Comparison of ENCODE assay signal across 8 mouse cellular contexts in genomic region chr15:88863695-88864231, GRCm38 (mm10). TPM values are rescaled to one million over a fixed set of nuclear protein-coding genes. Genes with fewer than 3 reads are reported as not detected.
DNase-seq lines count a peak whose midpoint lies in the region; ATAC-seq and TF ChIP-seq lines count a peak whose summit lies in the region.

No protein-coding gene starts in this region.

- no peaks in the 10 kb centered on the region for H3K9me3 ChIP-seq in MEL (replicated peaks; ENCODE audit: insufficient read depth, low read length)
- H3K9me3 ChIP-seq in lung, embryonic 15.5 days, result no peaks in the 10 kb centered on the region

- H3K36me3 ChIP-seq in MEL (ENCODE audit: control insufficient read depth in 1 of 2, insufficient read depth in 2 of 2, low read length in 2 of 2), result peaks cover 2 to 8% of the 10 kb centered on the region in 2 experiments; a peak in 2 of 4 replicates
- H3K36me3 ChIP-seq in lung, embryonic 15.5 days, result peaks cover 23% of the 10 kb centered on the region

- TF ChIP-seq RAD21 in MEL (IDR thresholded peaks at IDR 0.05; ENCODE audit: low read depth, low read length), result no peak

- no peaks in the 10 kb centered on the region for H3K27me3 ChIP-seq in MEL (ENCODE audit: control insufficient read depth in 1 of 2, insufficient read depth in 2 of 2, low read length in 2 of 2)
- no peaks in the 10 kb centered on the region for H3K27me3 ChIP-seq in lung, embryonic 15.5 days

- H3K79me2 ChIP-seq in MEL (ENCODE audit: control insufficient read depth, insufficient read depth, low read length, poor library complexity), result peaks cover 23% of the 10 kb centered on the region

- H3K4me1 ChIP-seq in MEL (ENCODE audit: control insufficient read depth in 1 of 2, insufficient read depth in 2 of 2, low read length in 2 of 2), result peaks cover 0 to 11% of the 10 kb centered on the region in 2 experiments; a peak in 2 of 4 replicates
- peaks cover 57% of the 10 kb centered on the region for H3K4me1 ChIP-seq in lung, embryonic 15.5 days
- H3K4me1 ChIP-seq in olfactory bulb, adult 2 months (ENCODE audit: control insufficient read depth, insufficient read depth, low read length), result peaks cover 23% of the 10 kb centered on the region

- WGBS in lung, embryonic 15.5 days, result 0% methylated on average over 27 of the region's 39 CpGs
- WGBS in olfactory bulb, adult 2 months, result under 1% methylated on average over 38 of the region's 39 CpGs

- H3K27ac ChIP-seq in MEL (ENCODE audit: control insufficient read depth, low read depth, low read length), result no peak overlapping the region
- H3K27ac ChIP-seq in lung, embryonic 15.5 days, result peak overlapping the region; percentile 98
- peak overlapping the region; percentile 54 for H3K27ac ChIP-seq in olfactory bulb, adult 2 months (ENCODE audit: insufficient read depth, low read depth, low read length)

- TF ChIP-seq POLR2A in MEL (IDR thresholded peaks at IDR 0.05; ENCODE audit: control insufficient read depth in 1 of 2, insufficient read depth in 1 of 2, low read depth in 1 of 2, low read length in 2 of 2, poor library complexity in 1 of 2), result no peak
- peak; percentile 51; the same call in 1 of the 2 replicates for TF ChIP-seq POLR2A in olfactory bulb, adult 2 months (IDR thresholded peaks at IDR 0.05; ENCODE audit: insufficient read depth, low read depth, low read length)

- DNase-seq in MEL (ENCODE audit: low read depth, low spot score), result peak; percentile 91
- DNase-seq in cerebellum, adult 11-12 months, result peak; percentile 91
- peak; percentile 95 for DNase-seq in forelimb bud, embryonic 11.5 days (ENCODE audit: low read depth, low spot score)
- peak; percentile 77 for DNase-seq in layer of hippocampus, adult 9-10 months (ENCODE audit: low spot score)
- peak; percentile 86 for DNase-seq in thymus, postnatal 0 days (ENCODE audit: low spot score)

- peak overlapping the region; percentile 88 for H3K9ac ChIP-seq in MEL (ENCODE audit: control insufficient read depth, low read depth, low read length, poor library complexity, severe bottlenecking)
- H3K9ac ChIP-seq in lung, embryonic 15.5 days, result peak overlapping the region; percentile 96

- peak overlapping the region; percentile 92 for H3K4me2 ChIP-seq in lung, embryonic 15.5 days

- H3K4me3 ChIP-seq in MEL (ENCODE audit: control insufficient read depth in 1 of 2, insufficient read depth in 1 of 2, low read depth in 2 of 2, low read length in 2 of 2), result peak overlapping the region; percentile 65 to 78
- H3K4me3 ChIP-seq in lung, embryonic 15.5 days, result peak overlapping the region; percentile 96
- peak overlapping the region; percentile 91 for H3K4me3 ChIP-seq in olfactory bulb, adult 2 months (ENCODE audit: insufficient read depth, low read depth, low read length)

- ATAC-seq in hematopoietic stem cell, adult 5-6 weeks (replicated peaks in 1 of 2; ENCODE audit: insufficient read depth in 1 of 2, low FRiP score in 2 of 2, low TSS enrichment in 1 of 2, low read depth in 1 of 2, poor library complexity in 2 of 2, severe bottlenecking in 2 of 2), result peak; percentile 64 to 77
- peak; percentile 78 for ATAC-seq in lung, embryonic 15.5 days (ENCODE audit: borderline replicate concordance, extremely low read depth, low FRiP score, low TSS enrichment)

- no peak for TF ChIP-seq EP300 in MEL (IDR thresholded peaks at IDR 0.05; ENCODE audit: low read depth in 1 of 2, low read length in 2 of 2)

- TF ChIP-seq CTCF in MEL (IDR thresholded peaks at IDR 0.05 in 2 of 3, conservative IDR thresholded peaks at IDR 0.05 in 1 of 3; ENCODE audit: control insufficient read depth in 1 of 3, insufficient read depth in 1 of 3, low read depth in 2 of 3, low read length in 3 of 3, poor library complexity in 1 of 3, severe bottlenecking in 1 of 3), result 0 out of 6 replicates have a peak, but pooled peaks of 1 of the 3 experiments have one; percentile 10
- no peak for TF ChIP-seq CTCF in olfactory bulb, adult 2 months (IDR thresholded peaks at IDR 0.05; ENCODE audit: insufficient read depth, low read depth, low read length)

TF ChIP-seq in MEL, 35 proteins besides CTCF, POLR2A, EP300 and RAD21 (continues in another document):
- TF ChIP-seq NELFE (IDR thresholded peaks at IDR 0.05; ENCODE audit: low read depth, low read length) (no peak), MXI1 (IDR thresholded peaks at IDR 0.05; ENCODE audit: low read depth, low read length) (peak; percentile 70), UBTF (IDR thresholded peaks at IDR 0.05; ENCODE audit: borderline replicate concordance, insufficient read depth, low read depth, low read length) (no peak), TAL1 (IDR thresholded peaks at IDR 0.05; ENCODE audit: low read length) (no peak), E2F4 (IDR thresholded peaks at IDR 0.05; ENCODE audit: borderline replicate concordance, low read depth, low read length) (no peak), MEF2A (IDR thresholded peaks at IDR 0.05; ENCODE audit: extremely low read depth, insufficient replicate concordance, low read depth, low read length, poor library complexity, severe bottlenecking) (no peak), ZMIZ1 (IDR thresholded peaks at IDR 0.05; ENCODE audit: low read depth, low read length) (no peak), GATA1 (IDR thresholded peaks at IDR 0.05; ENCODE audit: low read depth, low read length) (no peak), MYB (IDR thresholded peaks at IDR 0.05; ENCODE audit: low read depth, low read length) (no peak), SIN3A (IDR thresholded peaks at IDR 0.05; ENCODE audit: low read length) (peak; percentile 89), ZNF384 (IDR thresholded peaks at IDR 0.05; ENCODE audit: low read depth, low read length) (no peak), ZC3H11A (IDR thresholded peaks at IDR 0.05; ENCODE audit: low read depth, low read length) (no peak), USF2 (IDR thresholded peaks at IDR 0.05; ENCODE audit: borderline replicate concordance in 1 of 2, insufficient read depth in 1 of 2, low read depth in 1 of 2, low read length in 2 of 2) (no peak), USF1 (IDR thresholded peaks at IDR 0.05; ENCODE audit: low read depth, low read length) (peak; percentile 84), TBP (IDR thresholded peaks at IDR 0.05; ENCODE audit: low read depth, low read length) (no peak), ELF1 (IDR thresholded peaks at IDR 0.05; ENCODE audit: low read depth, low read length) (no peak), SMC3 (IDR thresholded peaks at IDR 0.05; ENCODE audit: low read depth, low read length) (no peak), GABPA (IDR thresholded peaks at IDR 0.05; ENCODE audit: low read depth, low read length) (no peak), HCFC1 (IDR thresholded peaks at IDR 0.05; ENCODE audit: low read depth, low read length) (0 out of 2 replicates have a peak, but pooled peaks have one; percentile 37), RCOR1 (IDR thresholded peaks at IDR 0.05; ENCODE audit: low read depth, low read length) (no peak), TCF12 (IDR thresholded peaks at IDR 0.05; ENCODE audit: low read depth, low read length) (no peak), NRF1 (IDR thresholded peaks at IDR 0.05; ENCODE audit: insufficient read depth, low read depth, low read length, poor library complexity, severe bottlenecking) (no peak), MAFK (IDR thresholded peaks at IDR 0.05; ENCODE audit: borderline replicate concordance, low read depth, low read length) (no peak), MAZ (IDR thresholded peaks at IDR 0.05; ENCODE audit: low read depth, low read length) (peak; percentile 92), ZKSCAN1 (IDR thresholded peaks at IDR 0.05; ENCODE audit: low read depth, low read length) (no peak), CHD2 (IDR thresholded peaks at IDR 0.05; ENCODE audit: low read length) (no peak), JUND (IDR thresholded peaks at IDR 0.05; ENCODE audit: low read depth, low read length) (no peak), BHLHE40 (IDR thresholded peaks at IDR 0.05; ENCODE audit: borderline replicate concordance, low read depth, low read length) (peak; percentile 55; the same call in 1 of the 2 replicates), CHD1 (IDR thresholded peaks at IDR 0.05; ENCODE audit: low read depth, low read length) (no peak), ETS1 (IDR thresholded peaks at IDR 0.05; ENCODE audit: low read depth, low read length) (no peak), POLR2AphosphoS2 (IDR thresholded peaks at IDR 0.05; ENCODE audit: low read length) (no peak)

RNA-seq across cellular contexts. Expression of gene Pim3, which starts 1.8 kb away (rescaled TPM):
- total RNA-seq in MEL (2012; rRNA removed), result 29.5 and 41.6 TPM in 2 replicates
- 10 to 100 TPM in 1 of 2 experiments, not detected in 1; 33.6 TPM for polyA plus RNA-seq in MEL (2012; ENCODE audit: insufficient read depth in 1 of 2, insufficient read length in 2 of 2, low read depth in 1 of 2, low replicate concordance in 2 of 2, missing spikeins in 1 of 2)
- 11.9 and 18.3 TPM in 2 replicates for total RNA-seq in hematopoietic stem cell, adult 5-6 weeks (2017)
- polyA plus RNA-seq in lung, embryonic 15.5 days (2015; fragmentation: Nextera tagmentation; extraction: Ambion mirVana), result 65.9 and 70.3 TPM in 2 replicates
- not detected in 2 replicates for polyA plus RNA-seq in olfactory bulb, adult 2 months (2012; ENCODE audit: insufficient read depth, insufficient read length, low replicate concordance, missing spikeins)
- 40.2 and 43.8 TPM in 2 replicates for polyA plus RNA-seq in thymus, postnatal 0 days (2015; fragmentation: Nextera tagmentation; extraction: Ambion mirVana)

RNA-seq across cellular contexts. Expression of gene Creld2, which starts 44.3 kb away (rescaled TPM):
- 121 and 188 TPM in 2 replicates for total RNA-seq in MEL (2012; rRNA removed)
- 100 to 1,000 TPM in 1 of 2 experiments, not detected in 1; 118 TPM for polyA plus RNA-seq in MEL (2012; ENCODE audit: insufficient read depth in 1 of 2, insufficient read length in 2 of 2, low read depth in 1 of 2, low replicate concordance in 2 of 2, missing spikeins in 1 of 2)
- 53.3 and 53.6 TPM in 2 replicates for total RNA-seq in hematopoietic stem cell, adult 5-6 weeks (2017)
- 107 and 110 TPM in 2 replicates for polyA plus RNA-seq in lung, embryonic 15.5 days (2015; fragmentation: Nextera tagmentation; extraction: Ambion mirVana)
- not detected in 2 replicates for polyA plus RNA-seq in olfactory bulb, adult 2 months (2012; ENCODE audit: insufficient read depth, insufficient read length, low replicate concordance, missing spikeins)
- 63.6 and 78.9 TPM in 2 replicates for polyA plus RNA-seq in thymus, postnatal 0 days (2015; fragmentation: Nextera tagmentation; extraction: Ambion mirVana)

RNA-seq across cellular contexts. Expression of gene Alg12, which starts 44.6 kb away (rescaled TPM):
- 12.3 and 13.7 TPM in 2 replicates for total RNA-seq in MEL (2012; rRNA removed)
- 10 to 100 TPM in 1 of 2 experiments, not detected in 1; 18.6 TPM for polyA plus RNA-seq in MEL (2012; ENCODE audit: insufficient read depth in 1 of 2, insufficient read length in 2 of 2, low read depth in 1 of 2, low replicate concordance in 2 of 2, missing spikeins in 1 of 2)
- total RNA-seq in hematopoietic stem cell, adult 5-6 weeks (2017), result 4.6 and 7.1 TPM in 2 replicates
- polyA plus RNA-seq in lung, embryonic 15.5 days (2015; fragmentation: Nextera tagmentation; extraction: Ambion mirVana), result 11.7 and 14.4 TPM in 2 replicates
- not detected in 2 replicates for polyA plus RNA-seq in olfactory bulb, adult 2 months (2012; ENCODE audit: insufficient read depth, insufficient read length, low replicate concordance, missing spikeins)
- 6.4 and 7.4 TPM in 2 replicates for polyA plus RNA-seq in thymus, postnatal 0 days (2015; fragmentation: Nextera tagmentation; extraction: Ambion mirVana)

Comparison
In these comparisons a context has a peak if more than half of its experiments do, and no peak if none do; other contexts are left out.
1. RNA of gene Creld2, which starts 44.3 kb away (polyA plus RNA-seq): 118 TPM in MEL, 107 to 110 TPM in lung, embryonic 15.5 days and 63.6 to 78.9 TPM in thymus, postnatal 0 days; not detected in olfactory bulb, adult 2 months; every median in the first group is over 10 times any median in the second.
2. Peak in every context shown above with its lines, with median percentiles within 50 percentile points of each other: DNase-seq and H3K4me3 ChIP-seq.